Mouse (Mus musculus): ENCODE data around the gene Slc7a15.
"Not testable (repeated sequence)": the region's sequence is repeated elsewhere in the genome, so short reads cannot be mapped to it uniquely, and the experiment has no call there.

Gene Slc7a15

DNA sequence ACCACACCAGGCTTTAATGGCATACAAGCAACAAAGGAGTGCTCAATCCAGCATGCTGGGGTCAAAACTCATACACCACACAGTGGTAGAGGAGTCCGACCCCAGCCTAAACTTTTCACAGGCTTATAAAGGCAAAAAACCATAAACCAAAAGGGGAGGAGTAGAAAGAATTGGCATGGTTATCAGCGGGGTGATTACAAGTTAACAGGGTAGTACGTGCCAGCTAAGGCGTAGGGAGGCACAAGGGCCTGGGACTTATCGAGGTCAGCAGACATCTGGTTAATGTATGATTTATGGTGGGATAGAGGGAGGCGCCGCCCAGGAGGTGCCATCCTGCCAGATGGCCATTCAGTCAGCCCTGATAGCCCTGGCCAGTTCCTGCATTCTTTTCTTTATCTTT, at the start of gene Slc7a15:
Slc7a15 (minus strand) TSS at position 101 of the 400 bp plus-strand sequence.
- not testable (repeated sequence) for DNase-seq

DNA sequence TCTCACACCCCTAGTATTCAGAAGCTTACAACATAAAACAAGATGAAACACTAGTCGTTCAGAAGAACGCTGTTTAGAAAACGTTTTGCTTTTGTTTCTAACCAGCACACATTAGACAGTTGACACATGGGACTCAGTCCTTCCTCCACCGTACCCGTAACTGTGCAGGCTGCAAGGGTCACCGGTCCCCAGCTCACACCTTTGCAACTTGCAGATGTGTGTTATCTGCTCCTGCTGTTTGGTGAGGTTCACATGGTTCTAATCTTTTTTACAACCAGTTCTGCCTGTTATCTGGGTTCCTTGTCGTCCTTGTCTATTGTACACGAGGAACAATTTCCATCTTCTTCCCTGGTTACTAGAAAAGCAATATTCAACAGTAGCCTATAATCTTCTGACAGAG, 49.3 kb upstream of the Slc7a15 start:
- DNase-seq: not testable (repeated sequence)

DNA sequence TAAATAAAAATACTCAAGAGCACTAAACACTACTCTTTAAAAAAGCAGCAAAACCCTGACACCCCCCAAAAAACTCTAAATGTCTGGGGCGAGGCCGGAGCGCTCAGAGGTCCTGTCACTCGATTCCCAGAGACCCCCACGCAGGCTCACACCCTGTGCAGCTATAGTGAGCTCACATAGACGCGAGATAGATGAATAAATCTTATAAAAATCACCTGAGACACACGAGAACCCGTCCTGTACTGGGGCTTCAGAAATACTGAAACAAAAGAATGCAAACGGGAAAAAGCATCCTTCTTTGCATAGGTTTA, 42.5 kb upstream of the Slc7a15 start:
- peak; percentile 51 for DNase-seq

DNA sequence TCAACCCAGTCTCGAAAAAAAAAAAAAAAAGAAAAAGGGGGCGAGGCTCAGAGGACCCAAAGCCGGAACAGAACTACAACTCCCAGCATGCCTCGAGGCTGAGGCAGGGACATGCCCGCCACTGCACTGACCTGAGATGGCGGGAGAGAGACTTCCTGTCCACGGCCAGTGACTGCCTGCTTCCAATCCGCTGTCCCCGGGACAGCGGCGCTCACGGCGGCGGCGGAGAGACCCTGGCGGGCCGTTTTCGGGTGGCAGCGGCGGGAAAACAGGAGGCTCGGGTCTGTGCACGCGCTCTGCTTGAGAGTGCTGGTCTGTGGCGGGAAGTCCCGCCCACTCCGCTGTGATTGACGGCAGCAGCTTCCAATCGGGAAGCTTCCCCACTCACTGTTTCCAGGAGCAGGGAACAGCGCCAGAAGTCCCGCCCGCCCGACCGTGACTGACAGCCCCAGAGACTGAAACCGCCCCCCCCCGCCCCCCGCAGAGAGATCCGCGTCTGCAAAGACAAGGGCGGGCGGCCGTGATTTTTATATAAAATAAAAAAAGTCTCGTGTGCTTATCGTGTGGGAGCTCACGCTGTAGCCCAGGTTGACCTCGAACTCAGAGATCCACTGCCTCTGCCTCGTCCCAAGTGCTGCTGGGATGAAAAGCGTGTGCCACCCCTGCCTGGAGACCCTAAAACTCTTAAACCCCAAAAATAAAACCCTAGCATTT, 42.0 kb upstream of the Slc7a15 start:
- DNase-seq: peak; percentile 100

DNA sequence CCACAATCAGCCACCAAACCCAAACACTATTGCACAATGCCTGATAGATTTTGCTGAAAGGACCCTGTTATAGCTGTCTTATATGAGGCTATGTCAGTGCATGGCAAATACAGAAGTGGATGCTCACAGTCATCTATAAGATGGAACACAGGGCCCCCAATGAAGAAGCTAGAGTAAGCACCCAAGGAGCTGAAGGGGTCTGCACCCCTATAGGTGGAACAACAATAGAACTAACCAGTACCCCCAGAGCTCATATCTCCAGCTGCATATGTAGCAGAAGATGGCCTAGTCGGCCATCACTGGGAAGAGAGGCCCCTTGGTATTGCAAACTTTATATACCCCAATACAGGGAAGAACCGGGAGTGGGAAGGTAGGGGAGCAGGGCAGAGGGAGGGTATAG, 41.3 kb upstream of the Slc7a15 start:
- DNase-seq: peak; percentile 29

DNA sequence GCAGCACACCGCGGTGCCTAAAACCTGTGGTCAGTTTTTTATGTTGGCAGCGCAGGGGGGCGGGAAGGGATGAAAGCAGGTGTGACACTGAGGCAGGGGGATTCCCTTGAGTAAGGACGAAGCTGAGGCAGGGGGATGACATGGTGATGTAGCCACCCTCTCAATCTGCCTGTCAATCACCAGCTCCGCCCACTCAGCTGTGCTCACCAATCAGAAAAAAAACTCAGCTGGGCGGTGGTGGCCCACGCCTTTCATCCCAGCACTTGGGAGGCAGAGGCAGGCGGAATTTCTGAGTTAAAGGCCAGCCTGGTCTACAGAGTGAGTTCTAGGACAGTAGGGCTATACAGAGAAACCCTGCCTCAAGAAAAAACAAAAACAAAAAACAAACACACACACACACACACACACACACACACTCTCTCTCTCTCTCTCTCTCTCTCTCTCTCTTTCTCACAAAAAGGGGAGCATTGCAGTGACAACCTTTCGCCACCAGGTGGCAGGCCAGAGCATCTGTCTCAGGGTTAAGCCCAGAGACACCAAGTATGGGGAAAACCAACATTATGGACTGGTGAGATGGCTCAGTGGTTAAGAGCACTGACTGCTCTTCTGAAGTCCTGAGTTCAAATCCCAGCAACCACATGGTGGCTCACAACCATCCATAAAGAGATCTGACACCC, 39.7 kb upstream of the Slc7a15 start:
- peak; percentile 77 for DNase-seq

DNA sequence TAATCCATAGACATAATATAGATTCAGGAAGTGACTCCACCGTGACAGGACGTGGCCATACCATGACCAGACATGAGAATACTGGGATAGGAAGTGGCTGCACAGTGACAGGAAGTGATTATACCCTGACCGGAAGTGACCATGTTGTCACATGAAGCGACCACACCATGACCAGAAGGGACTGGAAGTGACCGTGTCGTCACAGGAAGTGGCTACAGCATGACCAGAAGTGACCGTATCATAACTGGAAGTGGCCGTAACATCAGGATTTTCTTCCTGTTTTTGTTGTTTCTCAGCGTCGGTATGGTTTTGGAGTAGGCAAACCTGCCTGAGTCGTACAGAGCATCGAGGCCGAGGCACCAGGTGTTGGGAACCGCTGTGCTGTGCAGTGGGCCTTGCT, 38.1 kb upstream of the Slc7a15 start:
- no peak for DNase-seq

DNA sequence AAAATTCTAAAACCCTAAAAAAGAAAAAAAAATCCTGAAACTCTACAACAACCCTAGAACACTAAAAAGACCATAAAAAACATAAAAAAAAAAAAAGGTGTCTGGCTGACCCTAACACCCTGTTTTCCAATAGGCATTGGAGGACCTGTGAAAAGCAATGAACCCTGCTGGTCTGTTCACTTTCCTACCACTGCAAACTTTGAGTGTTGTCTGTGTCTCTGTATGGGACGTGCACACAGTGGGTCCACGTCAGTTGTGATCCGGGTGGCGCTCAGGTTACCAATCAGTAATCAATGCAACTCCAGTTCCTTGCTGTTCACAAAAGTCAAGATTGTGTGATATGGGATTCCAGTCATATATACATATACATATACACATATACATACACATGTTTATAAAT, 36.7 kb upstream of the Slc7a15 start:
- DNase-seq: no peak

DNA sequence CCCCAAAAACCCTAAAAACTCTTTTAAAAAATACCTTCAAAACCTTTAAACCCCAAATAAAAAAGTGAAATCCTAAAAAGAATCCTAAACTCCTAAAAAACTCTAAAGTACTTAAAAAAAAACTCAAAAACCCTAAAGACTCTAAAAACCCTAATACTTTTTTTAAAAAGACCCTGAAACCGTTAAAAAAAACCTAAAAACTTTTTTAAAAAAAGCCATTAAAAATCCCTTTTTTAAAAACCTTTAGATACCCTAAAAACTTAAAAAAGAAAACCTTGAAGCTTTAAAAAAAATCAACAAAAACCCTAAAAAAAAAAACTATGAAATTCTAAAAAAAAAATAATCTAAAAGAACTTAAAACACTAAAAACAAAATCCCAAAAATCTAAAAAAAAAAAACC, 35.4 kb upstream of the Slc7a15 start:
- no peak for DNase-seq

DNA sequence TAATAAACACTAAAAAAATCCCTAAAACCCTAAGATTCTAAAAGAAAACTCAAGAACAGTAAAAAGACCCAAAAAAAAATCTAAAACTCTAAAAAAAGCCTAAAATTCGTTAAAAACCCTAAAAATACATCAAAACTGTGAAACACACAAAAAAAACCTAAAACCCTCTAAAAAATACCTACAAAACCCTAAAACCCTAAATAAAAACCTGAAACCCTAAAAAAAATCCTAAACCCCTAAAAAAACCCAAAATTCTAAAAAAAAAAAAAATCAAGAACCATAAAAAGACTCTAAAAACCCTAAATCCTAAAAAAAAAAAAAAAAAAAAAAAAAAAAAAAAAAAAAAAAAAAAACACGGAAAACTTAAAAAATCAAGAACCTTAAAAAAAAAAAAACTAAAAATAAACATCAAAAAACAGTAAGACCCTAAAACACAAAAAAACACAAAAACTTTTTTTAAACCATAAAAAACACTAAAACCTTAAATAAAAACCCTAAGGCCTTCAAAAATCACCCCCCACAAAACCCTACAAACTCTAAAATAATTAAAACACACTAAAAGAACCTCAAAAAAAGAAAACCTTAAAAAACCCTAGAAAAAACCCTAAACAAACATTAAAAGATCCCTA, 34.0 kb upstream of the Slc7a15 start:
- DNase-seq: no peak

DNA sequence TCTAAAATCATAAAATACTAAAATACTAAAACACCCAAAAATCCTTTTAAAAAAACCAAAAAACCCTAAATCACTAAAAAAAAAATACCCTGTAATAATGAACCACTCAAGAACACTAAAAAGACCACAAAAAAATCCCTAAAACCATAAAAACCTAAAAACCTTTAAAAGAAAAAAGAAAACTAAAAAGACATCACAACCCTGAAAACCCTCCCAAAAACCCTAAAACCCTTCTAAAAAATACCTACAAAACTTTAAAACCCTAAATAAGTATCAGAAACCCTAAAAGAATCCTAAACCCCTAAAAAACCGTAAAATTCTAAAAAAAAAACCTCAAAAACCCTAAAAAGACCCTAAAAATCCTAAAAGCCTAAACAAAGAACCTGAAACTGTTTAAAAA, 32.8 kb upstream of the Slc7a15 start:
- no peak for DNase-seq

DNA sequence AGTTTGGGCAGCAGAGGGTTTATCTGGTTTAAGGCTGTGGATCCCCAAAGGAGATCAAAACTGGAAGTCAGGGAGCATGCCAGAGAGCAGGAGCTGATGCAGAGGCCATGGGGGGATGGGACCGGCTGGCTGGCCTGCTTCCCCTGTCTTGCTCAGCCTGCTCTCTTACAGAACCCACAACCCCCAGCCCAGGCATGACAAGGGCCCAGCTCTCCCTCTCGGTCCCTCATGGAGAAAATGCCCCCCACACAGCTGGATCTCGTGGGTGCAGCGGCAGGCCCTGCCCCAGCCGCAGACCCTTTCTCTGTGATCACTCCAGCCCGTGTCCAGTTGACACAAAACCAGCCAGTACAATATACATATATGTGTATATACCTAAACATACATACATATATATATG, 30.7 kb upstream of the Slc7a15 start:
- DNase-seq: no peak

DNA sequence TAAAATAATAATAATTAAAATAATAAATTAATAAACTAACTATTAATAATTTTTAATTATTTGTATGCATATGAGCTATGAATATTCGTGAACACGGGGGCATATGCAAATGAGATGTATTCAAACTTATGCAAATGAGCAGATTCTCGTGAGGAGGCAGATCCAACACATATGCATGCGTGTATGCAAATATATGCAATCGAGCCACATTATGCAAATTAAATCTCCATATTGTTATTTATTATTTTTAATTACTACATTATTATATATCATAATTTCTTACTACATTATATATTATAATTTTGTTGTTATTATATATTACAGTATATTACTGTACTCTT, 21.8 kb upstream of the Slc7a15 start:
- DNase-seq: no peak

DNA sequence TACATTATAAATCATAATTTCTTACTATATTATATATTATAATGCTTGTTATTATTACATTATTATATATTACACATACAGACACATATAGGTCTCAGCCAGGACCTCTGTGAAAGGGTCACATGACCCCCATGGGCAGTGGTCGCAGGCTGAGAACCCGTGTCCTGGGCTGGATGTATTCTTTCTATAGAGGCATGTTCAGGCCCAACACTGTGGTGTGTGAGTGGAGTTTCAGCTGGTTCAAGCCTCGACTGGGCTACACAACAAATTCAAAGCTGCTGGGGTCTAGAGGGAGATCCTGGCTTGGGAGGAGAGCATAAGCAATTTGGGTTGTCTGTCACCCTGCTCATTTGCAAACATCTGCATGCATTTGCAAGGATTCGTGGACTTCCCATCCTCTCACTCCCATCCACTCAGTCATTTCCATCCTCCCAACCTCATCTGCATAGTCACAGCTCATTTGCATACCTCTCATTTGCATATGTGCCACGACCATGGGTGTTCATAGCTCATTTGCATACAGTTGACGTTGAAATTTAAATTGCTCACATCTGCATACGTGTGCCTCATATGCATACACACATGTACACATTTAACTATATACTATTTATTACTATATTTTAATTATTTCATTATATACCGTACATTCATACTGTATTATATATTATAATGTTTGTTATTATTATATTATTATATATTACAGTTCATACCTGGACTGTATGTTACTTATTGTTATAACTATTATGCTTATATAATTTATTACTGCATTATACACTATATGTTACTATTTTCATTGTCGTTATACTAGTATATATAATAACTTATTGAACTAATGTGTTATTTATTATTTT, 21.2 kb upstream of the Slc7a15 start:
- no peak for DNase-seq

DNA sequence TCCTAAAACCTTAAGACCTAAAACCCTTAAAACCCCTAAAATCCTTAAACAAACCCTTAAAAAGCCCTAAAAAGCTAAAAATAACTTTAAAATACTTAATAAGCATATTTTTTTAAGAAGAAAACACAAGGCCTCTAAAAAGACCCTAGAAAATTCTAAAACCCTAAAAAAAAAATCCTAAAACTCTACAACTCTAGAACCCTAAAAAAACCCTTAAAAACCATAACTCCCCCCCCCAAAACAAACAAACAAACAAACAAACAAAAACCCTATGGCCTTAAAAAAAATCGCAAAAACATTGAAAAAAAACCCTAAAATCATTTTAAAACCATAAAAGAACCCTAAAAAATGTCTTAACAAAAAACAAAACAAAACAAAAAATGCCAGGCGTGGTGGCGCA, 19.4 kb upstream of the Slc7a15 start:
- no peak for DNase-seq

DNA sequence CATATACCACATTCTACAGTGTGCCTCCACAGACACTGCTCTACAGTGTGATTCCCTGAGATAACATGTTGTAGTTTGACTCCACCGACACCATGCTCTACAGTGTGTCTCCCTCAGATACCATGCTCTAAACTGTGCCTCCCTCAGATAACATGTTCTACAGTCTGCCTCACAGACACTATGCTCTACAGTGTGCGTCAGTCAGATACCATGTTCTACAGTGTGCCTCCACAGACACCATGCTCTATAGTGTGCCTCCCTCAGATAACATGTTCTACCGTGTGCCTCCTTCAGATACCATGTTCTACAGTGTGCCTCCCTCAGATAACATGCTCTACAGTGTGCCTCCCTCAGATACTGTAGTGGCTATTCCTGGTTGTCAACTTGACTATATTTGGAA, 10.2 kb upstream of the Slc7a15 start:
- DNase-seq: no peak

DNA sequence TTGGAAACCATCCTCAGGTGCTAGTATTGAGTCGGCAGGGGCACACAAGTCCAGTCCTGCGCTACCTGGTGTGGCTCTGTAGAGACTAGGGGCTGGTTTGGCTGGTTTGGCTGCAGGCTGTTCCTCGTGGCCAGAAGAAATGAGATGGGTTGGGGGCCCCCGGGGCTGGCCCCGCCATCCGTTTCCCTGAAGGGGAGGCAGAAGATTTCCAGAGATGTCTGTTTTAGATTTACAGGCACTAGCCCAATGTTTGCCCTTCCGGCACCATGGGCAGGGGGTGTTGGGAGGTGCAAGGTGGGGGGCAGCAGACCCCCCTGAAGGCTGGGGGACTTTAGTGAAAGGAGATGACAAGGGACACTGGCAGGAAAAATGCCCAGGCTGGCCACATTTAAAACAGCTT, 3.3 kb downstream of the Slc7a15 start:
- DNase-seq: no peak

DNA sequence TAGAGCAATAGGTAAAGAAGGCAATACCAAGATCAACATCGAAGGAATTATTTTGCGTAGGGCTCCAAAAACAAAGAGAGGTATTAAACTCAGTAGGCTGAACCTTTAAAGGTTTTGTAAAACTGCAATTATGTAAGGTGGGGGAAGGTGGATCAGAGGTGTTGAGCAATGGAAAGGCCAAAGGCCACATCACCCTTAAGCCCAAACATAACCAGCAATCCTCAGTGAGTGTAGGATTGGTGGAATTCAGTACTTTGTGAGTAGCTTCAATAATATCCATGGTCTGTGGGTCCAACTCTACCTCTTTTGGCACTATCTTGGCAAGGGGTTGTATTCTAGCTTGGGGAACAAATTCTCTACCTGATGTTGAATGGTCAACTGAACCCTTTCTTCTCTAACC, 7.5 kb downstream of the Slc7a15 start:
- not testable (repeated sequence) for DNase-seq

DNA sequence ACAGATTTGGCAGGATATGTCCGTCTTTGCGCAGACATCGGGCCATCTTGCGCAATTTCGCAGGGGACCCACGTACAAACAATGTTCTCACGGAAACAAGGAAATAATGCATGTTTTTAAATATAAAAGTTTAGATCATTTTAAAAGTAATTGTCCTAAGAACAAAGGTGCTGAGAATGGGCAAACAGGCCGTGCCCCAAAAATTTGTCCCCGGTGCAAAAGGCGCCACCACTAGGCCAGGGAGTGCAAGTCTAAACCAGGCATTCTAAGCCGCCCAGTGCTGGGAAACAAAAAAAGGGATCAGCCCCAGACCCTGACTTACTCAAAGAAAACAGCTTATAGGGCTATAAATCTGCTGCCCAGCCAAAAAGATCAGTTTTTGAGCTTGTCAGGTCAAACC, 25.5 kb downstream of the Slc7a15 start:
- DNase-seq: no peak

DNA sequence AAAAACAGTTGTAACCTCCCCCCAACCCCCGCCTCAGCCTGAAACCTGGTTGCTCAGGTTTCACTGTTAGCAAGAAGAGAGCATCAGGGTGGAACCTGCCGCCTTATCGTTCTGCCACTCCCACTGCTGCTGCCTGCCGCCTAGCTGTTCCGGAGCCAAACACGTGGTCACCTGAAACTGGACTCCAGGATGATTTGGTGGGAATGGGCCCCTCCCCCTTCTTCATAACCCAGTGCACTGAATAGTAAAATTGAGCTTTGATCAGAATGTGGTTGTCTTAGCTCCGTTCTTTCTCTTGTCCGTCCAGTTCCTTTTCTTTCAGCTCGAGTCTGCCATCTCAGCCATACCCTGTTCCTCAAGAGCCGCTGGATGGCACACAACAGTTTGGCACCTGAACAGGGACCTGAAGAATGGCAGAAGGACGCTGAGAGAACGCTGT, 26.9 kb downstream of the Slc7a15 start:
- not testable (repeated sequence) for DNase-seq

DNA sequence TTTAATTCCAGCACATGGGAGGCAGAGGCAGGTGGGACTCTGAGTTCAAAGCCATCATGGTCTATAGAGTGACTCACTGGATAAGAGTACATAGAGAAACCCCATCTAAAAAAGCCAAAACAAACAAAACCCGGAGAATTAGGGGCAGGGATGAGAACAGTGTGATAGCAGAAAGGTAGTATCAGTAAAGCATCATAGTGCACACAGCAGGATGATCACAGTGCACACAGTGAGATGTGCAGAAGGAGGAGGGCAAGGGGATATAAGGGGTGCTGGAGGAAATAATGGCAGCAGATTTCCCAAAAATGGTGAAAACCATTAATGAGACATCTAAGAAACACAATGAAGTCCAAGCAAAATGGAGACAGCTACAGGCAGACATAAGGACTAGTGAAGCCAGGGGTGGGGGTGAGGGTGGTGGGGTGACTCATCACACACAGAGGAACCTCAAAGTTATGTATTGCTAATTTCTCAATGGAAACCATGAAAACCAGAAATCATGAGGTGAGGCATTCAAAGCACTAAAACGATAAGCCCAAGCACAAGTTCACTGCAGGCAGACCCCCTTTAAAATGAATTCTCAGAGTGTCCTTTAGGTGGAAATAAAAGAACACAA, 27.5 kb downstream of the Slc7a15 start:
- not testable (repeated sequence) for DNase-seq

DNA sequence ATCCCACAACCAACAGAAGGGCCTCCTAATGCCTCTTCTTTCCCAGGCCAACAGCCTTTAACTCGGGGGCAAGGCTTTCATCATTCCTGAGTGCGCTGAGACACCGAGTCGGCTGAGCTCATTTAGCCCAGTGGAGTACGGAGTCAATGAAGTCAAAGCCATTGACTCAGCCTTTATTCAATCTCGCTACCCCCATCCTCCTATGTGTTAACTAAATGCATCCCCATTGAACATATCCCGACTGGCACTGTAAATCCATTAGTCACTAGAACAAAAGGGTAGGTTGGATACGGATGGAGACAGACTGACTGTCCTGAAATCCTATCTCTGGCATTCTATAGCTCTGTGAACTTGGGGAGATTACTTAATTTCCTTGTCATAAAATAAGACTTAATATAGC, 36.7 kb downstream of the Slc7a15 start:
- DNase-seq: not testable (repeated sequence)

DNA sequence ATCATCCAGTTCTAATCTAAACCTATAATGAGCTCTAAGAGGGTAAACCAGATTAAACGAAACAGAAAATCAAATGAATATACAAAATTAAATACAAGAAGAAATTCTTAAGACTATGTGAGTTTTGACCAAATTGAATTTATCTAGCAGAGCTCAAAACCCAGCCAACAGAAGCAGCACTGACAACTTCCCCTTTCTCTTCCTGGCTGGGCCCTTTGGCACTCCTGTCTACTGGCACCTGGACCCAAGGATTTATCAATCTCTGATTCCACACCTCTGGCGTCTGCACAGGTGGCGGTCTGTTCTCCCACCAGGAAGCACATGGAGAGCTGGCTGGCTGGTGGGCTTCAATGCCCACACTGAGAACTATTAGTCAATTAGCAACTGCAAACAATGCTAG, 39.0 kb downstream of the Slc7a15 start:
- DNase-seq: not testable (repeated sequence)
